Mouse (Mus musculus) right cerebral cortex, postnatal 36 days (tissue): Measurements from ENCODE around the gene Ddt.
"Not testable (repeated sequence)": the region's sequence is repeated elsewhere in the genome, so short reads cannot be mapped to it uniquely, and the experiment has no call there.

ENCODE experiments used
- DNase-seq, 2 experiments: peaks; one replicate each; pipeline ENCODE4 v3.0.0; 2022; ENCODE audit warnings: low spot score in 2 of 2, mixed read lengths in 1 of 2

The Ddt gene

GRCm38 (mm10) chr10:75774102-75774501 lies 888 bp upstream of the Ddt start:
- DNase-seq, result no peak

GRCm38 (mm10) chr10:75767756-75768155 lies 5.5 kb downstream of the Ddt start:
- DNase-seq, result not testable (repeated sequence)

GRCm38 (mm10) chr10:75766856-75767255 lies 6.4 kb downstream of the Ddt start:
- no peak for DNase-seq

GRCm38 (mm10) chr10:75764519-75765473 lies 8.4 kb downstream of the Ddt start:
- DNase-seq, result no peak

- DNase-seq, result peak; percentile 95 to 96
Observed at GRCm38 (mm10) chr10:75763682-75764518, 9.3 kb downstream of the Ddt start, which contains the start of gene Cabin1. TSS of gene Cabin1 (minus strand) at chr10:75764341.

GRCm38 (mm10) chr10:75762413-75762812 lies 10.8 kb downstream of the Ddt start:
- DNase-seq, result no peak

GRCm38 (mm10) chr10:75760311-75760710 lies 12.9 kb downstream of the Ddt start:
- DNase-seq, result no peak

- no peak for DNase-seq
Observed at GRCm38 (mm10) chr10:75756719-75757118, 16.5 kb downstream of the Ddt start.

- peak; percentile 78 to 81 for DNase-seq
Observed at GRCm38 (mm10) chr10:75744017-75744416, 29.2 kb downstream of the Ddt start.

GRCm38 (mm10) chr10:75743369-75743768 lies 29.8 kb downstream of the Ddt start:
- DNase-seq, result peak; percentile 78 to 86

- DNase-seq, result no peak
Observed at GRCm38 (mm10) chr10:75740866-75741265, 32.3 kb downstream of the Ddt start.

- no peak for DNase-seq
Observed at GRCm38 (mm10) chr10:75725449-75725848, 47.8 kb downstream of the Ddt start.
